Mouse (Mus musculus) adrenal gland, postnatal 14 days (tissue): ENCODE measurements at regions not wholly inside any gene's neighbourhood (a gene's known extent, or its start where the extent isn't known, plus 50 kb on each side); places are given as distances from the start of the nearest gene placed in this dataset.

Experiments
- DNase-seq: peaks from one replicate; pipeline ENCODE4 v3.0.0; 2021; ENCODE audit warnings: mixed read lengths

- DNase-seq = no peak
These were observed 195.1 kb upstream of the Mindy3 start for GRCm38 (mm10) chr2:12614345-12614744.

- no peak for DNase-seq
These were observed 194.6 kb upstream of the Mindy3 start for GRCm38 (mm10) chr2:12613858-12614257.

- no peak for DNase-seq
These were observed 163.3 kb upstream of the Mindy3 start for GRCm38 (mm10) chr2:12582566-12582965.

GRCm38 (mm10) chr2:12557736-12558135 lies 138.5 kb upstream of the Mindy3 start:
- DNase-seq = no peak

GRCm38 (mm10) chr2:12522411-12522810 lies 103.1 kb upstream of the Mindy3 start:
- DNase-seq = no peak

GRCm38 (mm10) chr2:12521744-12522143 lies 102.5 kb upstream of the Mindy3 start:
- no peak for DNase-seq

GRCm38 (mm10) chr2:12492369-12492768 lies 73.1 kb upstream of the Mindy3 start:
- peak; percentile 28 for DNase-seq

GRCm38 (mm10) chr2:12469440-12470339 lies 50.4 kb upstream of the Mindy3 start:
- no peak for DNase-seq
